Mouse (Mus musculus) fat pad, adult 2 months (tissue): ENCODE data around the gene B4galt3.

Source experiments
- DNase-seq: peaks from one replicate; pipeline ENCODE4 v3.0.0-alpha.2; 2011; ENCODE audit warnings: low read depth, low spot score; ENCODE audit errors: extremely low read depth

The B4galt3 gene

DNA sequence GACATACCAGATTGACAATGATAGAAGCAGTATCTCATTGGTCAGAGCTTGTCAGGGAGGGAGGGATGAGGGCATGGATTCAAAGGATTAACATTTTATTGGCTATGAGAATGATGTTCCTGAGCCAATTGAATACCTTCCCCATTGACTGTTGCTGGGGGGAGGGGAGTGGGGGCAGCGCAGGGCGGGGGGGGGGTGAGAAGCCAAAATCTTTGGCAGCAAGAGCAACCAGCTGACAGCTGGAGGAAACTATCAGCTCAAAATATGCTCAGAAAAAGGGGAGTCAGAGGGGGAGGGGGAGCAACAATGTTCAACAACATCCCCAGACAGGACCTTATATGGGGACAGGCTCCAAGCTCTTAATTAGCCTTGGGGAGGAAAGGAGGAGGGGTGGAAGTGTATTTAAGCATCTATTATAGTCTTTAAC lies 6.9 kb upstream of the B4galt3 start:
- DNase-seq: no peak

- DNase-seq: no peak
These were observed 6.3 kb upstream of the B4galt3 start for GRCm38 (mm10) chr1:171263666-171264461.

- DNase-seq: no peak
These were observed 4.0 kb upstream of the B4galt3 start for GRCm38 (mm10) chr1:171265971-171266744.

DNA sequence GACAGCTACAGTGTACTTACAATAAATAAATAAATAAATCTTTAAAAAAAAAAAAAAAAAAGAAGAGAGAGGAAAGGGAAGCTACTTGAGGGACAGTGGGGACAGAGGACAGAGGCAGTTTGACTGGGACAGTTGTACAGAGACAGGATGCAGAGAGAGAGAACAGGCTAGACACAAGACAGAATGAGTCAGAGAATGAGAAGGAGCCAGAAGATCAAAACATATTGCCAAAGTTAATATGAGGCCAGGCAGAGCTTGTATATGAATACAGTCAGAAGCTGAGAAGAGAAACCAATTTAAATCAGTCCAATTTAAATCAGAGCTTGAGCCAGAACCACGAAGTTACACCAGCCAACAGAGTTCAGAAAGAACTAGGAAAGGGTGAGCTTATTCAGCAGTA lies 1.8 kb upstream of the B4galt3 start:
- no peak for DNase-seq

- DNase-seq: no peak
These were observed 409 bp downstream of the B4galt3 start for GRCm38 (mm10) chr1:171270573-171270900.

- DNase-seq: no peak
These were observed 1.1 kb downstream of the B4galt3 start for GRCm38 (mm10) chr1:171271196-171271595.

GRCm38 (mm10) chr1:171271622-171272021 lies 1.5 kb downstream of the B4galt3 start:
- no peak for DNase-seq

GRCm38 (mm10) chr1:171272086-171272485 lies 2.0 kb downstream of the B4galt3 start:
- no peak for DNase-seq

DNA sequence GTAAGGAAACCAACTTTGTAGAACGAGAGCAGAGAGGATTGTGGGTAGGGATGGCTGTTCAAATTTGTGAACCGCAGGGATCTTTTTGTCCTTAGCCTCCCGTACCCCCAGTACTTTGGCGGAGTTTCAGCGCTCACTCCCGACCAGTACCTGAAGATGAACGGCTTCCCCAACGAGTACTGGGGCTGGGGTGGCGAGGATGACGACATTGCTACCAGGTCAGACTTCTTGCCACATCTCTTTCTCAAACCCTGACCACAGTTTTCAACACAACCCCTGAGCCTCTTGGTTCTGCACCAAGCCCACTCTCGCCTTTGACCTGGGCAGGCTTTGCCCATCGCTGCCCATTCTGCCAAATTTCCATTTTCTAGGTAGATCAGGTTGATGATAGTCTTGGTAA lies 4.0 kb downstream of the B4galt3 start:
- no peak for DNase-seq

DNA sequence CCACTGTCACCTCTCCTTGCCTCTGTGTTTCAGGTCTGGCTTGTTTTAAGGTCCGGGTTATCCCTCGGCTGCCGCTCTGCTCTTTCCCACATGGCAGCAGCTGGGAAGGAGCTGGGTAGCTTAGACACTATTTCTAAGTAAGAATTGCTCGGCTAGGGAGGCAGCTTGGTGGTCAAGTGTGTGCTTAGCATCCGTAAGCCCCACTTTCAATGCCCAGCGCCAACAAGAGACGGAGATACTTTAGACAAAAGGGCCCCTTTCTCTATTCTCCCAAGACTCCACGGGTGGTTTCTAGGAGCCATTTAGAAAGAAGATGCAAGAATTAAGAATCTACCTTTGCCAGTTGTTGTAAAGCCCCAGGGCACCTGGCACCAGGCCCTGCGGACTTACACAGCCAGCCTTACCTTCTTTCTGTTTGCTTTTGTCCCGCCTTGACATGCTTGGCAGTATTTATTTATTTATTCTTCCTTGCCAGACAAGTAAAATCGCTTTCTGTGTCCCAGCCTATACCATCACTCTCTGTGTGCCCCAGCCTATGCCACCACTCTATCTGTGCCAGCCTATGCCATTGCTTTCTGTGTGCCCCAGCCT lies 5.1 kb downstream of the B4galt3 start:
- DNase-seq: no peak

DNA sequence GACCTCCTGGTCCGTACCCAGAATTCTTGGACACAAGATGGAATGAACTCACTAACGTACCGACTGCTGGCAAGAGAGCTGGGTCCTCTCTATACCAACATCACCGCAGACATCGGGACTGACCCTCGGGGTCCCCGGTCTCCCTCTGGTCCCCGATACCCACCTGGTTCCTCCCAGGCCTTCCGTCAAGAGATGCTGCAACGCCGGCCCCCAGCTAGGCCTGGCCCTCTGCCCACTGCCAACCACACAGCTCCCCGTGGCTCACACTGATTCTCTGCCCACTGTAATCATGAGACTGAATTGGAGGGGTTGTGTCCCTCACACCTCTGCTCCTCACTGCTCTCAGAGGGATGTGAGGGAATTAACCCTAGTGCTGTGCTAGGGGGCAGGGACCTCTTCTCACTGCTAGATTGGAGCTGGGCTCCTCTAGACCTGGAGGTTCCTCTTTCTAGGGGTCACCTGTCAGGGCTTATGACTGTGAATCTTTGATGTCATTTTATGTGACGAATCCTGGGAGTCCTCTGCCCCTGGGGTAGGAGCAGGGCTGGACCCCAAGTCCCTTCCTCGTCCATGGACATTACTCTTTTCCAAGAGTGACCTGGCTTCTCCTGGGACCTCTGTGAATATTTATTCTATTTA lies 6.1 kb downstream of the B4galt3 start:
- DNase-seq: no peak

- DNase-seq: no peak
These were observed 7.6 kb downstream of the B4galt3 start for GRCm38 (mm10) chr1:171277736-171278135.

DNA sequence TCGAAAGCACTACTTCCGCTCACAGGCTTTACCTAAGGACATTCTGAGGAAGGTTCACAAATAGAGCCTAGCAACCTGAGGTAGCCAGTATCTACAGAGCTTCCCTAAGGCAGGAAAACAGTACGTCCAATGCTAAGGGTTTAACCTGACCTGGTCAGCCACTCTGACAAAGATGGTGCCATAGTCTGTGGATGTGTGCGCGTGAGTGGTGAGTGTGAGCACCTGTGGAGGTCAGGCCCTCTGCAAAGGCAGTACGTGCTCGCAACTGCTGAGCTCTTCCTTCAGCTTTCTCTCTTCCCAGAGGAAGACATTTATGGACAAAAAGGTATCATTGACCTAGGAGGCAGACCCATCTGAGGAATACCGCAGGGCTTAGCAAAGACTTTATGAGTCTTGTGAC lies 8.3 kb downstream of the B4galt3 start:
- no peak for DNase-seq

GRCm38 (mm10) chr1:171279012-171279705 lies 9.0 kb downstream of the B4galt3 start:
- no peak for DNase-seq

DNA sequence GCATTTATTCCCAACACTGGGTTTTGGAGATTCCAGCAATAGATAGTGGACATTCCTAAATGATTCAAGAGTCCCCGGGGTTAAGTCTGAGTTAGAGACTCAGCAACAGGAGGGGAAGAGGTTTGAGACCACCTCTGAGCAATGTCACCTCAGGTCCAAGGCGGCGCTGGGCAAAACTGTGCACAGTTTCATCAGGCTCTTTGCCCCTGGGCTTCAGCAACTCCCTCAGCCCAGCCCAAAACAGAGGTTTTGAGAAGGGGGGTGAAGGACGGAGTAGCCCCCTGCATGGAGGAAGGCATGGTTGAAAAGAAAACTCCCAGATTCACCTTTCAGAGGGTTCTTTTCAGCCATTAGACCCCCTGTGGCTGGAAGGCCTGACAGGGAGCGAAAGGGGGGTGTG lies 9.6 kb downstream of the B4galt3 start:
- DNase-seq: no peak

DNA sequence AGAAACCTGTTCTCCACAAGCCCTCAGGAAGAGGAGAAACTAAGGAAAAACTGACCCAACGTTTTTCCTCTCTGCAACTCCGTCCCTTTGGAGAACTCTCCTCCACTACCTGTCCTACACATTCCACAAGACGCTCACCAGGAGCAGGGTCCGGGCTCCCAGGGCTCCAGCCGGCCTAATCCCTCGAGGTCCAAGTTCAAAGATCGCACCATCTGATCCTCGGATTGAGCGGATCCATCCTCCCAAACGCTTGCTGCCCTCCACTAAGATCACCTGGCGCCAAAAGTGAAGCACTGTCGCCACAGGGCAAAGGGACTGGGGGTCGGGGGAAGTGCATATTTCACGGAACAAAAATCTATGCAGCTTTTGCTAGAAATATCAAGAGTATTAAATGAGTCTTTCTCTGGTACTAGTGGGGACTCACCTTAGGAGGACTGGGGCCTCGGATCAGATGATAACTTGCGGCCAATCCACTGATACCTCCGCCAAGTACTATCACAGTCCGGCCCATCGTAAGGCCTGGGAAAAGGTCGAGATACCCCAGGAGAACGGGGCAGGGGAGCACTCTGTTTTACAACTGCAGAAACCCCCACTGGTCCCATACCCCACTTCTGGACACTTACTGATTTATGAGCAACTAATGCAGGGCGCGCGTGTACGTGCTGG lies 10.3 kb downstream of the B4galt3 start:
- no peak for DNase-seq

DNA sequence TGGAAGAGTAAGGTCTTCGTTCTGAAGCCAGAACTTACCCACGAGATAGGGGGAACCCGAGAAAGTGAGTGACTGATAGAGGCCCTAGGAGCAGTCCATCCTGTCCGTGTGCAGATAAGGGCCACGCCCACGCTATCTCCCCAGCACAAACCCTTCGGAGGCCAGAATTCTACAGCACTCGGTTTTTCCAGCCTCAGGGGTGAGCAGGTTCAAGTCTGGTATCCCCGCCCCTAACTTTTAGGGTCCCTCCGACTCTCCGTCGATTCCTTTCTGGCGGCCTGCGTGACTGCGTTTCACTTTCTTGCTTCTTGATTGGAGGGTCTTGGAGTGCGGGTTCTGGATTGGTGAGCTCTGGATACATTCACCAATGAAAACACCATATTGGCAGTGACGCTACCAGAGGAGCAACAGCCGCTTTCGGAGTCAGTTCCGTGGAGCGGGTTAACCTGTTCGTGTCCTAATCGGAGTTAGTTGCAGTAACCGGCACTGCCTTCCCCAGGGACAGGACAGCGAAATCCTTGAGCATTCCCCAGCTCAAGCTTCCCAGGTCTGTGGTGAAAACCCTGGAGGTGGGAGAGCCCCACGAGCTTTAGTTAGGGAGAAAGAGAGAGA lies 10.9 kb downstream of the B4galt3 start, which contains the start of gene Ppox:
Ppox (minus strand) TSS at position 271 of the 612 bp plus-strand sequence.
- peak; percentile 93 for DNase-seq

DNA sequence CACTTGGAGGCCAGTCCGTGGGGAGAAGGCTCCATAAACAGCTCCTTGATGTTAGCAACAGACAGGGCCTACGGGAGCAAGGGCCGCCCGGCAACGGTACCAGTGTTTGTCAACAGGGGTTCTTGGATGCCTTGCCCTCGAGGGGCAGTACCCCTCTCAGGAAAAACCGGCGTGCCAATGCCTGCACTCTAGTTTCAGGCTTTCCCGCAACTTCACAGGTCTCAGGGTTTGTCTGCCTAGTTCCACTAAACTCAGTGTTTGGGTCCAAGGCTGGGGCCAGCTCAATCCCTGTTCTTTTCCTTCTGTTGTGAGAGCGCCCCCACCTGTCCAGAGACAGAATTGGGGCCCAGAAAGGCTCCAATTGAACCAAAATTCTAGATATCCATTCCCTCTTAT lies 11.4 kb downstream of the B4galt3 start:
- DNase-seq: no peak

GRCm38 (mm10) chr1:171282086-171282805 lies 12.1 kb downstream of the B4galt3 start:
- DNase-seq: no peak
